Mouse (Mus musculus) CH12.LX (cell line): ENCODE data around the gene Myom1. TPM values are rescaled to one million over a fixed set of nuclear protein-coding genes. Genes with fewer than 3 reads are reported as not detected.
A peak's percentile ranks its signal among the peaks of the same experiment; 100 is the strongest.

Experiments
- DNase-seq: peaks from one replicate; pipeline ENCODE4 v3.0.0-alpha.2; 2013; ENCODE audit errors: extremely low read depth
- H3K27ac ChIP-seq: 2 replicates; pipeline ENCODE4 v1.5.1; 2012; ENCODE audit warnings: low read depth, mild to moderate bottlenecking, control low read depth, moderate library complexity; ENCODE audit not compliant: insufficient read depth
- H3K27me3 ChIP-seq: replicated peaks from 2 replicates; pipeline ENCODE3; 2012; ENCODE audit warnings: inconsistent platforms
- H3K36me3 ChIP-seq, 2 experiments: replicated peaks in 1 of 2; 2 replicates each; pipeline versions ENCODE3 to v1.6.1; 2012; ENCODE audit warnings: inconsistent platforms in 1 of 2, low read length in 1 of 2, mild to moderate bottlenecking in 1 of 2, mixed read lengths in 1 of 2, moderate library complexity in 1 of 2; ENCODE audit not compliant: control insufficient read depth in 1 of 2, insufficient read depth in 1 of 2
- H3K4me1 ChIP-seq, 2 experiments: 2 replicates each; pipeline ENCODE4 v1.6.1; 2012; ENCODE audit warnings: inconsistent platforms in 1 of 2, moderate library complexity in 1 of 2; ENCODE audit not compliant: insufficient read depth in 2 of 2, control insufficient read depth in 1 of 2
- H3K4me2 ChIP-seq: 2 replicates; pipeline ENCODE4 v1.6.1; 2012; ENCODE audit warnings: low read depth, mild to moderate bottlenecking, control low read depth; ENCODE audit not compliant: poor library complexity, insufficient read depth, severe bottlenecking
- H3K4me3 ChIP-seq, 3 experiments: fragments of 150-350 bp in 1 of 3; sonication (generic) in 1 of 3; replicated peaks in 1 of 3; 2 replicates each; pipeline versions ENCODE3 to v1.5.1; 2011 to 2012; ENCODE audit warnings: low read depth in 2 of 3, low read length in 2 of 3, mild to moderate bottlenecking in 2 of 3, moderate library complexity in 2 of 3, control low read depth in 1 of 3, improper control_type of control experiment in 1 of 3, inconsistent platforms in 1 of 3, mixed read lengths in 1 of 3; ENCODE audit not compliant: poor library complexity in 1 of 3
- H3K79me2 ChIP-seq: replicated peaks from 2 replicates; pipeline ENCODE4 v1.6.1; 2012; ENCODE audit warnings: mild to moderate bottlenecking, moderate library complexity; ENCODE audit not compliant: control insufficient read depth, poor library complexity, insufficient read depth, severe bottlenecking; ENCODE audit errors: extremely low read depth
- H3K9ac ChIP-seq: 2 replicates; pipeline ENCODE4 v1.6.1; 2012; ENCODE audit warnings: low read depth, mild to moderate bottlenecking, control low read depth, moderate library complexity; ENCODE audit not compliant: insufficient read depth
- H3K9me3 ChIP-seq: replicated peaks from 2 replicates; pipeline ENCODE3; 2012; ENCODE audit warnings: low read length, inconsistent platforms, mixed read lengths
- CHD1 ChIP-seq: IDR thresholded peaks from 2 replicates; pipeline ENCODE4 v1.6.1; 2012; ENCODE audit warnings: low read depth, low read length, improper control_type of control experiment, inconsistent platforms
- CTCF ChIP-seq, 2 experiments: IDR thresholded peaks in 1 of 2; conservative IDR thresholded peaks in 1 of 2; 2 replicates each; pipeline ENCODE4 v1.5.1; 2011 to 2012; ENCODE audit warnings: low read depth in 2 of 2, low read length in 2 of 2, improper control_type of control experiment in 1 of 2, inconsistent platforms in 1 of 2, mild to moderate bottlenecking in 1 of 2, moderate library complexity in 1 of 2
- E2F4 ChIP-seq: IDR thresholded peaks from 2 replicates; pipeline ENCODE4 v1.6.1; 2011; ENCODE audit warnings: low read depth, low read length, improper control_type of control experiment; ENCODE audit not compliant: insufficient replicate concordance
- GABPA ChIP-seq: IDR thresholded peaks from 2 replicates; pipeline ENCODE4 v1.6.1; 2012; ENCODE audit warnings: low read depth, low read length, improper control_type of control experiment, inconsistent platforms; ENCODE audit not compliant: insufficient replicate concordance
- IRF4 ChIP-seq: IDR thresholded peaks from 2 replicates; pipeline ENCODE4 v1.6.1; 2014; ENCODE audit warnings: low read depth, mild to moderate bottlenecking, inconsistent platforms, low read length, improper control_type of control experiment
- MAZ ChIP-seq: IDR thresholded peaks from 2 replicates; pipeline ENCODE4 v1.6.1; 2012; ENCODE audit warnings: low read depth, mild to moderate bottlenecking, inconsistent platforms, low read length, improper control_type of control experiment, moderate library complexity
- MYC ChIP-seq: IDR thresholded peaks from 2 replicates; pipeline ENCODE4 v1.6.1; 2011; ENCODE audit warnings: low read depth, mild to moderate bottlenecking, improper control_type of control experiment, low read length
- NELFE ChIP-seq: IDR thresholded peaks from 2 replicates; pipeline ENCODE4 v1.6.1; 2011; ENCODE audit warnings: low read depth, low read length, improper control_type of control experiment
- NRF1 ChIP-seq: IDR thresholded peaks from 2 replicates; pipeline ENCODE4 v1.6.1; 2014; ENCODE audit warnings: low read depth, mild to moderate bottlenecking, inconsistent platforms, low read length, improper control_type of control experiment, moderate library complexity
- PAX5 ChIP-seq: IDR thresholded peaks from 2 replicates; pipeline ENCODE4 v1.6.1; 2012; ENCODE audit warnings: low read length, inconsistent platforms, mixed read lengths
- POLR2A ChIP-seq: IDR thresholded peaks from 2 replicates; pipeline ENCODE4 v1.6.1; 2011; ENCODE audit warnings: low read depth, mild to moderate bottlenecking, improper control_type of control experiment, low read length
- POLR2AphosphoS2 ChIP-seq: IDR thresholded peaks from 2 replicates; pipeline ENCODE4 v1.6.1; 2011; ENCODE audit warnings: low read depth, low read length, improper control_type of control experiment
- RAD21 ChIP-seq: IDR thresholded peaks from 2 replicates; pipeline ENCODE4 v1.6.1; 2011; ENCODE audit warnings: low read depth, mild to moderate bottlenecking, low read length, improper control_type of control experiment, moderate library complexity
- SMC3 ChIP-seq: IDR thresholded peaks from 2 replicates; pipeline ENCODE4 v1.6.1; 2011; ENCODE audit warnings: low read depth, low read length, improper control_type of control experiment
- UBTF ChIP-seq: IDR thresholded peaks from 2 replicates; pipeline ENCODE4 v1.6.1; 2012; ENCODE audit warnings: low read depth, mild to moderate bottlenecking, inconsistent platforms, low read length, improper control_type of control experiment, moderate library complexity
- USF1 ChIP-seq: IDR thresholded peaks from 2 replicates; pipeline ENCODE4 v1.6.1; 2014; ENCODE audit warnings: low read depth, mild to moderate bottlenecking, inconsistent platforms, low read length, improper control_type of control experiment
- USF2 ChIP-seq: conservative IDR thresholded peaks from 2 replicates; pipeline ENCODE4 v1.6.1; 2011; ENCODE audit warnings: low read depth, low read length, improper control_type of control experiment
- ZC3H11A ChIP-seq: IDR thresholded peaks from 2 replicates; pipeline ENCODE4 v1.6.1; 2012; ENCODE audit warnings: low read depth, mild to moderate bottlenecking, inconsistent platforms, low read length, improper control_type of control experiment
- ZKSCAN1 ChIP-seq: IDR thresholded peaks from 2 replicates; pipeline ENCODE4 v1.6.1; 2012; ENCODE audit warnings: low read depth, inconsistent platforms, low read length, improper control_type of control experiment, borderline replicate concordance
- dilution Hi-C: fragments of 300-500 bp; cut with MboI; formaldehyde crosslinking; loops from 2 replicates; pipeline ENCODE4 v1.14.3; 2020; ENCODE audit warnings: low sequenced_read_pairs; ENCODE audit not compliant: extremely low pct_unique_long_range_greater_than_20kb, extremely low pct_ligation_motif_present
- in situ Hi-C: fragments of 300-500 bp; cut with MboI; formaldehyde crosslinking; loops from 3 replicates; pipeline ENCODE4 v1.14.3; 2019; ENCODE audit warnings: low sequenced_read_pairs, low pct_ligation_motif_present, low pct_unique_long_range_greater_than_20kb, mixed read lengths
- polyA plus RNA-seq: library from polyadenylated mRNA; unstranded; fragments of >175 nt; gene quantifications from 2 replicates; pipeline ENCODE4 v1.2.1, GENCODE M21; 2012; ENCODE audit warnings: low read depth; ENCODE audit not compliant: insufficient read length
- total RNA-seq, 2 experiments: library from RNA; depleted of rRNA; stranded (reverse); fragments of 300-350 nt in 1 of 2; fragments of >200 nt in 1 of 2; gene quantifications; 2 replicates each; pipeline ENCODE4 v1.2.3; 2012 to 2014

The Myom1 gene
- total and polyA plus RNA-seq, 3 experiments, result 0.26 to 0.93 (median 0.55) TPM

GRCm38 (mm10) chr17:71069176-71069575, 66.7 kb downstream of the Myom1 start:
- TF ChIP-seq RAD21 (peak; percentile 34), IRF4 (no peak), PAX5 (no peak), SMC3 (peak; percentile 58), CTCF (conservative IDR thresholded peaks at IDR 0.05 in 1 of 2, IDR thresholded peaks at IDR 0.05 in 1 of 2; ENCODE audit: low read depth in 2 of 2, low read length in 2 of 2) (peak in 1 of 2 experiments; percentile 50; a peak in 2 of 4 replicates), ZKSCAN1 (no peak)
- no peak for DNase-seq
- H3K36me3 ChIP-seq, result no peaks in the 10 kb centered on the region
- dilution Hi-C loops (no loop called here), in situ Hi-C loops (no loop called here)
- no peaks in the 10 kb centered on the region for H3K9me3 ChIP-seq
- H3K4me2 ChIP-seq, result no peak overlapping the region
- no peak overlapping the region for H3K4me3 ChIP-seq
- no peak overlapping the region for H3K27ac ChIP-seq
- no peaks in the 10 kb centered on the region for H3K79me2 ChIP-seq
- no peaks in the 10 kb centered on the region for H3K27me3 ChIP-seq
- peaks cover 3 to 6% of the 10 kb centered on the region in 2 experiments; a peak in 3 of 4 replicates for H3K4me1 ChIP-seq
- H3K9ac ChIP-seq, result no peak overlapping the region

- Histone ChIP-seq H3K9me3 (no peaks in the 10 kb centered on the region), H3K9ac (no peak overlapping the region), H3K27ac (no peak overlapping the region), H3K4me3 (no peak overlapping the region), H3K4me2 (no peak overlapping the region), H3K27me3 (no peaks in the 10 kb centered on the region), H3K36me3 (no peaks in the 10 kb centered on the region), H3K4me1 (no peaks in the 10 kb centered on the region), H3K79me2 (no peaks in the 10 kb centered on the region)
- no peak for DNase-seq
- dilution Hi-C loops, result no loop called here
- in situ Hi-C loops, result no loop called here
- no peak for TF ChIP-seq NELFE
- TF ChIP-seq E2F4, result no peak
- no peak for TF ChIP-seq ZKSCAN1
- TF ChIP-seq NRF1, result no peak
- TF ChIP-seq MAZ, result no peak
- no peak for TF ChIP-seq ZC3H11A
- TF ChIP-seq CHD1, result no peak
- TF ChIP-seq USF1, result no peak
- no peak for TF ChIP-seq RAD21
- TF ChIP-seq IRF4, result no peak
- no peak for TF ChIP-seq GABPA
- no peak for TF ChIP-seq POLR2A
- TF ChIP-seq UBTF, result no peak
- TF ChIP-seq POLR2AphosphoS2, result no peak
- no peak for TF ChIP-seq CTCF (conservative IDR thresholded peaks at IDR 0.05 in 1 of 2, IDR thresholded peaks at IDR 0.05 in 1 of 2; ENCODE audit: low read depth in 2 of 2, low read length in 2 of 2)
- no peak for TF ChIP-seq USF2
- TF ChIP-seq MYC, result no peak
Measured at GRCm38 (mm10) chr17:71071958-71072357, 69.5 kb downstream of the Myom1 start.
